Mouse (Mus musculus) heart, postnatal 0 days (tissue): ENCODE results near the gene Oxsr1. TPM values are rescaled to one million over a fixed set of nuclear protein-coding genes. Genes with fewer than 3 reads are reported as not detected.
"Not testable (repeated sequence)": the region's sequence is repeated elsewhere in the genome, so short reads cannot be mapped to it uniquely, and the experiment has no call there.

Source experiments
- ATAC-seq: fragments of 200-750 bp; cut with Nextera tagmentation; 2 replicates; pipeline ENCODE4 v1.8.0; 2017; ENCODE audit warnings: low read depth, moderate number of reproducible peaks, moderate library complexity; ENCODE audit not compliant: insufficient read depth
- DNase-seq: peaks from one replicate; pipeline ENCODE4 v3.0.0-alpha.2; 2016; ENCODE audit warnings: low spot score
- H3K27ac ChIP-seq: fragments of 300-500 bp; sonication (generic); 2 replicates; pipeline ENCODE4 v1.5.1; 2014; ENCODE audit warnings: low read depth, mild to moderate bottlenecking
- H3K27me3 ChIP-seq: fragments of 300-500 bp; sonication (generic); 2 replicates; pipeline ENCODE4 v1.6.1; 2014; ENCODE audit warnings: low read length, mixed read lengths; ENCODE audit not compliant: control insufficient read depth, insufficient read depth
- H3K36me3 ChIP-seq: fragments of 300-500 bp; sonication (generic); replicated peaks from 2 replicates; pipeline ENCODE4 v1.6.1; 2014; ENCODE audit warnings: low read length, mixed read lengths; ENCODE audit not compliant: control insufficient read depth, insufficient read depth
- H3K4me1 ChIP-seq: fragments of 300-500 bp; sonication (generic); 2 replicates; pipeline ENCODE4 v1.6.1; 2014; ENCODE audit warnings: antibody characterized with exemption; ENCODE audit not compliant: control insufficient read depth, insufficient read depth
- H3K4me2 ChIP-seq: fragments of 300-500 bp; sonication (generic); 2 replicates; pipeline ENCODE4 v1.6.1; 2014; ENCODE audit warnings: low read depth, mild to moderate bottlenecking, low read length, moderate library complexity
- H3K4me3 ChIP-seq: fragments of 300-500 bp; sonication (generic); 2 replicates; pipeline ENCODE4 v1.5.1; 2014; ENCODE audit warnings: low read depth, low read length
- H3K9ac ChIP-seq: fragments of 300-500 bp; sonication (generic); replicated peaks from 2 replicates; pipeline ENCODE4 v1.6.1; 2014; ENCODE audit warnings: low read depth, low read length, mixed read lengths
- H3K9me3 ChIP-seq: fragments of 300-500 bp; sonication (generic); replicated peaks from 2 replicates; pipeline ENCODE4 v1.6.1; 2016; ENCODE audit warnings: low read length; ENCODE audit not compliant: control insufficient read depth
- CTCF ChIP-seq: IDR thresholded peaks from 2 replicates; pipeline ENCODE4 v1.5.1; 2016; ENCODE audit warnings: antibody characterized with exemption, control low read depth, low read depth
- EP300 ChIP-seq: IDR thresholded peaks from 2 replicates; pipeline ENCODE4 v1.6.1; 2016; ENCODE audit warnings: antibody characterized with exemption, low read depth
- WGBS: fragments of 180-500 bp; shearing (Covaris S2); extraction: QIAGEN DNeasy Blood & Tissue Kit; methylation state at CpG from one replicate; pipeline ENCODE4 v1.1.7; 2014; 5-methylcytosine and 5-hydroxymethylcytosine counted together
- polyA plus RNA-seq: library from polyadenylated mRNA; unstranded; fragments of >200 nt; fragmentation: Nextera tagmentation; extraction: Ambion mirVana; gene quantifications from 2 replicates; pipeline ENCODE4 v1.2.1, GENCODE M21; 2015
- total RNA-seq: library from RNA; depleted of rRNA; stranded (reverse); fragments of >200 nt; gene quantifications from 2 replicates; pipeline ENCODE4 v1.2.3, GENCODE M21; 2014; ENCODE audit warnings: low replicate concordance

The Oxsr1 gene
- total and polyA plus RNA-seq, 2 experiments from 2014 or later, result 6.7 to 28.1 TPM

GRCm38 (mm10) chr9:119274814-119275213 is 47.4 kb downstream of the Oxsr1 start:
- not testable (repeated sequence) for H3K4me1 ChIP-seq, H3K4me3 ChIP-seq, H3K27ac ChIP-seq, DNase-seq, H3K9me3 ChIP-seq, H3K9ac ChIP-seq, H3K36me3 ChIP-seq, ATAC-seq, H3K4me2 ChIP-seq, H3K27me3 ChIP-seq
- WGBS, result 90% methylated on average over 5 of the region's 5 CpGs
- peak; percentile 6; the same call in 1 of the 2 replicates for TF ChIP-seq CTCF

- H3K4me3 ChIP-seq, result no peak overlapping the region
- no peaks in the 10 kb centered on the region for H3K27me3 ChIP-seq
- no peaks in the 10 kb centered on the region for H3K4me1 ChIP-seq
- no peak overlapping the region for H3K27ac ChIP-seq
- WGBS, result 85% methylated on average over 4 of the region's 4 CpGs
- no peak for ATAC-seq
- TF ChIP-seq CTCF (no peak), EP300 (no peak)
- no peak overlapping the region for H3K9ac ChIP-seq
- no peak overlapping the region for H3K4me2 ChIP-seq
- no peak for DNase-seq
- no peaks in the 10 kb centered on the region for H3K9me3 ChIP-seq
- peaks cover 13% of the 10 kb centered on the region for H3K36me3 ChIP-seq
These were observed 50.7 kb downstream of the Oxsr1 start for GRCm38 (mm10) chr9:119271496-119271895.

GRCm38 (mm10) chr9:119268588-119269145 is 53.6 kb downstream of the Oxsr1 start:
- ATAC-seq (no peak), DNase-seq (no peak)
- H3K27ac ChIP-seq, result no peak overlapping the region
- no peak for TF ChIP-seq EP300
- TF ChIP-seq CTCF, result no peak
- no peaks in the 10 kb centered on the region for H3K9me3 ChIP-seq
- peaks cover 33% of the 10 kb centered on the region for H3K36me3 ChIP-seq
- no peaks in the 10 kb centered on the region for H3K4me1 ChIP-seq
- no peak overlapping the region for H3K4me3 ChIP-seq
- WGBS, result 85% methylated on average over 11 of the region's 11 CpGs
- H3K4me2 ChIP-seq, result no peak overlapping the region
- H3K9ac ChIP-seq, result no peak overlapping the region
- no peaks in the 10 kb centered on the region for H3K27me3 ChIP-seq

GRCm38 (mm10) chr9:119268120-119268519 is 54.1 kb downstream of the Oxsr1 start:
- WGBS, result 87% methylated on average over 6 of the region's 6 CpGs
- H3K4me3 ChIP-seq, result no peak overlapping the region
- H3K27ac ChIP-seq, result no peak overlapping the region
- H3K4me1 ChIP-seq, result no peaks in the 10 kb centered on the region
- H3K9me3 ChIP-seq, result no peaks in the 10 kb centered on the region
- peaks cover 34% of the 10 kb centered on the region for H3K36me3 ChIP-seq
- DNase-seq (no peak), ATAC-seq (no peak)
- H3K27me3 ChIP-seq, result no peaks in the 10 kb centered on the region
- TF ChIP-seq CTCF (no peak), EP300 (no peak)
- no peak overlapping the region for H3K4me2 ChIP-seq
- H3K9ac ChIP-seq, result no peak overlapping the region

GRCm38 (mm10) chr9:119266121-119266395 is 56.2 kb downstream of the Oxsr1 start:
- H3K4me2 ChIP-seq, H3K4me3 ChIP-seq, H3K27me3 ChIP-seq, H3K4me1 ChIP-seq, H3K27ac ChIP-seq, H3K9ac ChIP-seq, ATAC-seq, DNase-seq, H3K9me3 ChIP-seq: not testable (repeated sequence)
- 88% methylated on average over 5 of the region's 5 CpGs for WGBS
- H3K36me3 ChIP-seq, result peaks cover 42% of the 10 kb centered on the region

- not testable (repeated sequence) for H3K9me3 ChIP-seq, H3K4me2 ChIP-seq, H3K4me3 ChIP-seq, H3K27me3 ChIP-seq, H3K27ac ChIP-seq, H3K4me1 ChIP-seq, DNase-seq, H3K9ac ChIP-seq, ATAC-seq
- peaks cover 46% of the 10 kb centered on the region for H3K36me3 ChIP-seq
- 76% methylated on average over 1 of the region's 1 CpGs for WGBS
These were observed 56.7 kb downstream of the Oxsr1 start for GRCm38 (mm10) chr9:119265373-119266120.
